Mouse (Mus musculus): ENCODE measurements at regions not wholly inside any gene's neighbourhood (a gene's known extent, or its start where the extent isn't known, plus 50 kb on each side); places are given as distances from the start of the nearest gene placed in this dataset.

DNA sequence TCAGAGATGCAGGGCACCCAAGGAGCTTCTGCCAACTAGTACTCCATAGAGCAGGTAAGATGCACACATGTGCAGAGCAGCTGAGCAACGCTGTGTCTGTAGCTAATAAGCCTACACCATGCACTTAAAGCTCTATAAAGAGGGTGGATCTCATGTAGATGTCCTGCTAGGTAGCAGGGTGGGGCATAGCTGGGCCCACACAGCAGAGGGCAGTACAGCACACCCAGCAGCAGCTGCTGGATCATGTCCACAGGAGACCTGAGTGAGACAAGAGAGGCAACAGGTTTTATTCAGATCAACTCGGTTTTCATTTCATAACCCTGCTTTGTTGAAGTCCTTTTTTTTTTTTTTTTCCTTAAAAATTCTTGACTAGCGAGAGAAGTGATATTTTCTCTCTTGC is 151.5 kb upstream of the Gm10181 start:
- no peak for DNase-seq (ENCODE audit: low spot score in 2 of 2)

DNA sequence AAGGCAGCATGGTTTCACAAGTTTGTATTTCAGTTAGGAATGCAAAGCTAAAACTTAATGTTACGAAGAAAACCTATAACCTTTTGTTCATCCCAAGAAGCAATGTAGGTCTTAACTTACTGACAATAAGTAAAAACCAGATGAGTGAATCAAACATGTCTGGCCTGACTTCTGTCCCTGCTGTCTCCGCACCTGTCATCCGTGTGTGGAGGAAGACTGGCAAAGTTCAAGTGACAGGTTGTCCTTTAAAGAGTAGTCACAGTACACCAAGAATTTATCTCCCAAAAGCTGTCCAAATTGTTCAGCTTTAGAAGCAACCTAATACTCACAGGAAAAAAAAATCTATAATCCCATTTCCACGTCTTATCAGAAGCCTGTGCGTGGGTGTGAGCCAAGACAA is 146.3 kb upstream of the Gm10181 start:
- DNase-seq (ENCODE audit: low spot score in 2 of 2): no peak

DNA sequence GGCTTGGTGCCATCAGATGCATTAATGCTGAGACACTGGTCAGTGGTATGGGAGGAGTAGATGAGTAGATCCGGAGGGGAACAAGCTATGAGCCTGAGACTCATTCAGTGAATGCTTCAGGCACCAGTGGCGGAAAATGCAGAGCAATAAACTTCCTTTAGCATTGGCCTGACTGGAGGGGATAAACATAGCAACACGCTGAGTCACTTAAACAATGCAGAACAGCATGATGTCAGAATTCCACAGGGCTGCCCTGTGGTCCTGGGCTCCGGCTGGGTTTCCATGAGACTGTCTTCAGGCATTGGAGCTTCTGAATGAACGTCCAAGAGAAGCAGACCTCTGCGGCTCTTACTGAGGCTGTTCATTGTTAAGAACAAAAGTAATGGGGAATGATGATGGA is 145.4 kb upstream of the Gm10181 start:
- no peak for DNase-seq (ENCODE audit: low spot score in 2 of 2)

DNA sequence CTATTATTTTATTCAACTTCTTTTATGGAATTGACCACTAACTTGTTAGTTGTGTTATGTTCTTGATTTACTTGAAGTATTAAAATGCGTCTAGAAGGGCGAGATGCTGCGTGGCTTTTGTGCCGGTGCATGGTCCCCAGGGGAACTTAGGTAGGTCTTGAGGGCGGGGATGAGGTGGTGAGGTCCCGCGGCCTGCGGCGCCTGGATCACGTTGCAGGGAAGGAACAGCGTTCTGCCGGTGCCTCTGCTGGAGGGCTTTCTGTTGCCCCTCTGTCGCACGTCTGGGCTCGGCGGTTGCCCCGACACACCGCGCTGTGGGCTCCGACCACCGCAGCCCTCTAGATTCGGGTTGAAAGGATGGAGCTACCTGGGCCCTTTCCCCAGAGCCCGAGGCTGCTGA is 136.7 kb upstream of the Gm10181 start:
- DNase-seq (ENCODE audit: low spot score in 2 of 2): no peak

DNA sequence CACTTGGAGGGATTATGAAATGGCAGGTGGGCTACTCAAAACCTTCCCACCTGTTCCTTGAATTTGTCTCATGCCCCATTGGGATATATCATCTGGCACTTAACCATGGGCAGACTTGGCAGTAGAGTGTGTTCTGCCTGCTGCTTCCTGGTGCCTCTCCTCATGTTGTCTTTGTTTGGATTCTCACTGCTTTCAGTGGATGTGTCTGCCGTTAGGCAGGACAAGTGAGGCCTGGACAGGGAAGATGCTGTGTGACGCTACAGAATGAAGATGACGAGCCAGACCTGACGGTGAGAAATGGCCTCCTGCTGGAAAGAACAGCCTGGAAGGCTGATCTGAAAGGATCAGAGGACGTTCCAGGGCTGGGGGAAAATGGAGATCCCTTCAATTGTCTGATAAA is 133.6 kb upstream of the Gm10181 start:
- DNase-seq (ENCODE audit: low spot score in 2 of 2): no peak

DNA sequence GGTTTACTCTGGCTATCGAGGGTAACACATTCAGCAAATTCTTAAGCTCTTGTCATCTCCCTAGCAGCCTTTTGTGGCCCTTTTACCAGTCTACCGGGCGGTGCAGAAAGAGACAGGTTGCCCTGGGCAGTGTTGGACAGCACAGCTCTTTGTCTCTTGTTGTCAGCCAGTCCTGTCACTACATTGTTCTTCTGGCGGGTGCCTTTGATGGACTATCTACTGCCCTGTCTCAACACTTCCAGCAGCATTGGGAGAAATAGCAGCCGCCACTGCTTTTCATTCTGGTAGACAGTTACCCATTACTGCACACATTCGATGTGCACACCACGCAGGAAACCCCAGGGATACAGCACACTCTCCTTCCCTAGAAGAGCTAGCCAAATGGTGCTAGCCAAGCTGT is 132.7 kb upstream of the Gm10181 start:
- DNase-seq (ENCODE audit: low spot score in 2 of 2): no peak

DNA sequence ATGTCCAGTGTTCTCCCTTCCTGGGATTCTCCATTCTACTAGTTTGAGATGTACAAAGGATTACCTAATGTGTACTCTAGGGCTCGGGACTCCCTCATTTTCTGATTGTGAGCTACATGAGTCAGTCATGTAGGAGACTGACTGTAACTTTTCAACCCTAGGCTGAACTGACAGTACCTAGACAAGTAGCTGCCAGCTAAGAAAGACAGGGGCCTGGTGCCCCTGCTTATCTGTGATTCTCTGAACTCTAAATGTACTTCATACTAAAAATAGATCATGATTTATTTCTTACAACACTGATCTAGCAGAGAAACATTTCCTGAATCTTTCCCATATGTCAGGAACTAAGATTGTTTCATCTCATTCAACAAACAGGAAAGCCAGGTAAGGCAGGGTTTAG is 125.9 kb upstream of the Gm10181 start:
- no peak for DNase-seq (ENCODE audit: low spot score in 2 of 2)

DNA sequence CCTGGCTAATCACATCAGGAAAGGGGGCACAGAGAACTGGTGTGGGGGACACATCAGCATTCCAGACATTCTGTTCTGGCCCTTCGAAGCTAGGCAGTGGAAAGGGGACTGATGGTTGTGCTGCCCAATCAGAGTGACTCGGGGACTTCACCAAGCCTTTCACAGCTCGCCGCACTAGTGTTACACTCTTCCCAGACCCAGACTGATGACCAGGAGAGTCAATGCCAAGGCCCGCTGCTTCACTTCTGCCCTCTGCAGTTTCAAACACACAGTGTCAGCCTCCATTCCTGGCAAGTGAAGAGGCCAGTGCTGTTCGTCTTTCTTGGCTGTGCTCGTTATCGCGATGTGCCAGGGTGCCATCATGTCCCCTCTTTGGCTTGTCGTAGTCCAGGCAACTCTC is 121.7 kb upstream of the Gm10181 start:
- DNase-seq (ENCODE audit: low spot score in 2 of 2): no peak

DNA sequence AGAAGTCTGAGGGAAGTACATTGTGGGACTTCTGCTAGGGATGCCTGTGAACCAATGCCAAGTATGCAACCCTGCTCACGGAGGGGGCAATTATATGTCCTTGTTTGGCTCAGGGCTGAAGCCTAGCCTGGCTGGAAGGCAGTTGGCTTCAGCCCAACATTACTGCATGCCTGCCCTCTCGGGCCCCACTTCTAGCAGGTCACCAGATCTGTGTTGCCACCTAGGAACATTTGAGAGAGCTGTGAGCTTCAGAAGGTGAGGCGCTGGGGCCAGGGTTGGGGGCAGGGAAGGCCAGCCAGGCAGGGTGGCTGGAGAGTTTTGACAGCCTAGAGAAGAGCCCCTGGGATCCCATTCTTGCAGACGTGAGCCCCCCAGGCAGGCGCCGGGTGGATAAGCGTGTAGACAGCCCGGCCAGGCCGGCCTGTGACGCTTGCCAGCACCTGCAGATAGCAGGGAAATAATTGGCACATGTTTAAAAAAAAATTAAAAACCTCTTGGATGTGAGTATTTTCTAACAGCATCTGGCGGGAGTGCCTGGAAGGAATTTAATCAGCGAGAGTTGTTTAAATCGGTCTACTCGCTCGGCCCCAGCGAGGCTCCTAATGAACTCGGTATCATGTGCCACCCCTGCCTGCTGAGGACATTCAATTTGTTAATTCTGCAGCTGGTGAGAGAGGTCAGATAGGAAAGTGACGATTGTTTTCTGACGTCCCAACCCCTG is 115.0 kb upstream of the Gm10181 start:
- DNase-seq (ENCODE audit: low spot score in 2 of 2): no peak

DNA sequence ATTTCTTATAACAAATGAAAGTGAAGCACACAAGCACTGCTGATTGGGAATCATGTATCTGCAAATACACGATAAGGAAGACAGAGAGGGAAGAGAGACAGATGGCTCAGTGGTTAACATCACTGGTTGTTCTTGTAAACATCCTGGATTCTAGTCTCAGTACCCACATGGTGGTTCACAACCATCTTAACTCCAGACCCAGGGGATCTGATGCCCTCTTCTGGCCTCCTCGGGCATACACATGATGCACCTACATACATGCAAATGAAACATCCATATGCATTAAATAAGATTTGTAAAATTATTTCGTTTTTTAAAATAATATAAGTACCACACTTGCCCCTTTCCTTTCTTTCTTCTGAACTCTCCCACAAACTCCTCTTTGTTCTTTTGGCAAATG is 106.4 kb upstream of the Gm10181 start:
- DNase-seq (ENCODE audit: low spot score in 2 of 2): no peak

DNA sequence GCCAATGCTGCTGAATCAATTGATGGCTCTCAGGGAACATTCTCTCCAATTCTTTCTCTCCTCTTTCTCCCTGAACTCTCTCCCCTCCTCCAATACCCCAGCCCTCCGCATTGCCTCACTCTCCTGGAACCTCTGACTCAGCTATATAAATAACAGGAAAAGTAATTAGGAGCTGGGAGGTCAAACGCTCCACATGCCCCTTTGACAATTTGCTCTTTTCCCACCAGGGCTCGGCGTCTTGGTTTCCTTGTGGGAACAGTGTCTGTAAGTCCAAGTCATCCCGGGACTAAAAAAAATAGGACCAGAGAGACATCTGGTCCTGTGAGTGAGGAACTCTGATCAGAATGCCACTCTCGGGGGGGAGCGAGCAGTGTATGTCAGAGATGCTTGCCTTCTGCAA is 94.7 kb upstream of the Gm10181 start:
- no peak for DNase-seq (ENCODE audit: low spot score in 2 of 2)

DNA sequence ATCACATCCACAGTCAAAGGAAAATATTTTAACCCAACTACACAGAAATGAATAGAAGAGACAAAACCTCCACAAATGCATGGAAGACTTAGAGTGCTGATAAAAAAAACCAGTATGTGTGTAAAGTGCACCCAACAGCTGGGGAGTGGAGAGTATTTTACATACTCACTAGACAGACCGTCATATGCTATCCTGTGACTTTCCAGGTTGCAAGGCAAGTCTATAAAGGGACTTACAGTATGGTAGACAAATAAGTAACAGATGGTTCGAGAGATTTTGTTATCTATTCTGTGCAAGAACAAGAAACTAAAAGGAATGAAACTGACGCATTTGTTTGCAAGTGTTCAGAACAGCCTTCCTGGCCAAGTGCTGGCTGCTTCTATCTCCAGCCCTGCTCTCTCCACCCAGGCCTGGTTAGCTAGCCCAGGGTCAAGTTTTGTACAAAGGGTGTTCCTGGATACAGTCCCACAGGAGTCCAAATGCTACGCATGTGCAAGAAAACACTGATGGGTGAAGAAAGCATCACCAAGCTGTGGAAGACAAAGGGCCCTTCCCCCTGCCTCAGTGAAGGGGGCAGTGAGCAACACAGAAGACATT is 68.0 kb upstream of the Gm10181 start:
- DNase-seq (ENCODE audit: low spot score in 2 of 2): no peak

DNA sequence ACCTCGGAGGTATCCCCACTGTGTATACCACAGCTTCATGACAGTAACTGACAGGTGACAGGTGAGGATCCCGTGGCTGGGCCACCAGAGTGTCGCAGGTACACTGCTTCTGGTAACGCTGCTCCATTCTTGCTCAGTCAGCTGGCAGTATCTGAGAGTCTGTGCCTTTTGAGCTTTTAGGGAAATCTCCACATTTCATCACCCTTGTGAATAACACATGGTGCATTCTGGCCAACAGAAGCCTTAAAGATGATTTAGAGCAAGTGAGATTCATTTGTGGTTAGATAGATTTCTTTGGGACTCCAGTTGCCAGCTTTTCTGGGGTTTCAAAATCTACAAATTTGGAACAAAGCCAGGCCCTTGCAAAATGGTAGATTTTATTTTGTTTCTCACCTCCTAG is 66.8 kb upstream of the Gm10181 start:
- DNase-seq (ENCODE audit: low spot score in 2 of 2): no peak

DNA sequence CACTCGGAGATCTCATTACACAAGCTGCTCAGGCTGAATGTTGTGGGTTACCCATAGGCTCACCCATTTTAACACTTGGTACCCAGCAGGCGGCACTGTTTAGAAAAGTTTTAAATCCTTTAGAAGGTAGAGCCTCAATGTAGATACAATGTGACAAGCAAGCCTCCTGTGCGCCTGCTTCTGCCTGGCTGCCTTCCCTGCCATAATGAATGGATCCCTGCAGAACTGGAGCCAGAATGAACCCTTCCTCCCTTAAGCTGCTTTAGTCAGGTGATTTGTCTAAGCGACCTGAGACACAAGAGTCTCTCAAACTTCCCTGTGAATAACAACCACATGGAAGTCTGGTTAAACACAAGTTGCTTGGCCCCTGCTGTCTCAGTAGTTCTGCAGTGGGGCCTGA is 64.7 kb upstream of the Gm10181 start:
- DNase-seq (ENCODE audit: low spot score in 2 of 2): no peak

DNA sequence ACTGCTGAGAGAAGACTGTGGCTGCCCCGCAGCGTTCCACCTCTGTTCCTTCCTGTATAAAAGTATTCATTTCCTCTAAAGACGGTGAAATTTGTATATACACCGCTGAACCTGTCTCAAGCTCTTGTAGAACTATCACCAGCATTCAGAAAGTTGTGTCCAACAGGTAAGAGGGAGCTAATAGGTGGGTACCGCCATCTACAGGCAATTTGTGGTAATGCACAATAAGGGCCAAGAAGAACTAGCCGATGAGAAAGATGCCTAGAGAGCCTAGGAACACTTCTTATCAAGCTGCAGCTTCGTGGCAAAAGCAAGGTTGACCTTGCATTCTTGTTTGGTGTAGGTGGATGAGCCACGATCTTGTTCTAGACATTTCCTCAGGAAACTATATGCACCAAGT is 61.6 kb upstream of the Gm10181 start:
- DNase-seq (ENCODE audit: low spot score in 2 of 2): peak; percentile 61 to 75

DNA sequence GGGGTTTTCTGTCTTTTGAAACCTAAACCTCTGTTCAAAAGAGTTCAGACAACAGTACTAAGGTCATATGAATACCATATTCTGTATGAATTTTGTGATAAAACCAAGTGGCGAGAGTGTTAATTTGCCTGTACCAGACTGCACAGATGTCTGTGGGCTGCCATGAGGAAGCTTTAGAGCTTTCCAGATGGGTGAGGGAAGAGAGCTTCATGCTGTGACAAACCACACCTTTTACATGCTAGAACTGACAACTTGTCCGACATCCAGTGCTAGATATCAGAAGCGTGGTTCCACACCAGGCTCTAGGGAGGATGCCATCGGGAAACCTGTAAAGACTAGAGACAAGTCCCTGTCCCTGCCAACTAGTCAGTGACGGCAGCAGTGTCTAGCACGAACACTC is 60.9 kb upstream of the Gm10181 start:
- peak; percentile 9 to 17 for DNase-seq (ENCODE audit: low spot score in 2 of 2)

DNA sequence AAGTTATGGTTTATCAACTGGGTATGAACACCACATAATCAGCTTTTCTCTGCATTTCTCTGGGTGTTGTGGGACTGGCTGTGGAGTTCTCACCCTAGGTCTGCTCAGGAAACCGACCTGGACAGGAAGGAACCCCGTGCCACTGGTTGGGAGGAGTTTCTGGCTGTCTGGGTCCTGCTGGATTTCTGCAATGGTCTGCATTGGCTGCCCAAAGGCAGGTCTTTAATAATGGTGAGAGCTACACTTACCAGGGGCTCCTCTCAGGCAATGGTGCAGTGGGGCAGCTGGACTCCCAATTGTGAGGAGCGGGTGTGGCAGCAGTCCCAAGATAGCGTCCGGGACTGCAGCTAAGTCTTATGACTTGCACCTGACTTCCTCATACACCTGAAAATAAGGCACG is 57.8 kb upstream of the Gm10181 start:
- DNase-seq (ENCODE audit: low spot score in 2 of 2): no peak

Data from left cerebral cortex, adult 18-20 months (tissue).